Mouse (Mus musculus) cortical plate, adult 2 months (tissue): Measurements from ENCODE around the gene Rcn1.

Experiments
- CTCF ChIP-seq: fragments of 200-500 bp; IDR thresholded peaks from 2 replicates; pipeline ENCODE4 v1.5.1; 2011; ENCODE audit warnings: mild to moderate bottlenecking, control low read depth, low read length; ENCODE audit not compliant: insufficient read depth; ENCODE audit errors: extremely low read depth
- POLR2A ChIP-seq: fragments of 200-500 bp; IDR thresholded peaks from 2 replicates; pipeline ENCODE4 v1.6.1; 2011; ENCODE audit warnings: mild to moderate bottlenecking, low read length, control low read depth; ENCODE audit not compliant: insufficient read depth; ENCODE audit errors: extremely low read depth

DNA sequence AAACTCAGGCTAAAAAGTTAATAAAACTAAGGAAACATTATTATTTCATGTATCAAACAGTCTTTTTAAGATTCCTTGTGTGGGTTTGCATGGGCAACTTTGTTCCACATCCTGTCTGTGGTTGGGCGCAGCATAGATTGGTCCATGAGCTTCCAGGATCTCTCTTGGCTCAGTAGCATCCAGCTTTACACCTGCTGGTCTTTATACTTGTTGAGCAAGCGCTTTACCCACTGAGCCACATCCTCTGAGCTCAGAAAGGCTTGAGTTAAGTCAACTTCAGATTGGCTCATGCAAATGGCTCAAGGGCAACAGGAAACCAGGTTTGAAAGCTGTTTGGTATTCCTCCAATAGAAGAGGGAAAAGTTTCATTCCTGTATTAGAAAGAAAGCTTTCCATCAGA is 3.1 kb upstream of the Rcn1 start:
- TF ChIP-seq CTCF (no peak), POLR2A (no peak)
